Mouse (Mus musculus): ENCODE data around the gene Abcb10. TPM values are rescaled to one million over a fixed set of nuclear protein-coding genes. Genes with fewer than 3 reads are reported as not detected.
"Not testable (repeated sequence)": the region's sequence is repeated elsewhere in the genome, so short reads cannot be mapped to it uniquely, and the experiment has no call there.

The Abcb10 gene
- 18.3 and 19.1 TPM in 2 replicates for polyA plus RNA-seq (2014; fragmentation: Nextera tagmentation; extraction: Ambion mirVana)

GRCm38 (mm10) chr8:123982826-123983400 lies at the start of gene Abcb10:
Gene Abcb10 (minus strand): TSS chr8:123983122.
- WGBS = under 1% methylated on average over 49 of the region's 56 CpGs
- Histone ChIP-seq H3K36me3 (ENCODE audit: control insufficient read depth, insufficient read depth, low read length) (no peaks in the 10 kb centered on the region), H3K4me1 (ENCODE audit: control insufficient read depth, insufficient read depth, low read length) (peaks cover 5% of the 10 kb centered on the region; the same call in 1 of the 2 replicates), H3K9me3 (ENCODE audit: control insufficient read depth, low read length) (no peaks in the 10 kb centered on the region), H3K4me2 (peak within 1 kb of the TSS; percentile 95), H3K4me3 (ENCODE audit: low read depth, low read length) (peak within 1 kb of the TSS; percentile 84), H3K27ac (ENCODE audit: low read depth, low read length) (peak within 1 kb of the TSS; percentile 70), H3K27me3 (ENCODE audit: control insufficient read depth, insufficient read depth, low read length) (no peaks in the 10 kb centered on the region; the same call in 1 of the 2 replicates), H3K9ac (ENCODE audit: low read length) (peak within 1 kb of the TSS; percentile 82)
- peak; percentile 99 for DNase-seq (ENCODE audit: low spot score, missing footprints)
- ATAC-seq (ENCODE audit: low FRiP score) = peak; percentile 92

- Histone ChIP-seq H3K4me2 (no peak overlapping the region), H3K9me3 (ENCODE audit: control insufficient read depth, low read length) (no peaks in the 10 kb centered on the region), H3K36me3 (ENCODE audit: control insufficient read depth, insufficient read depth, low read length) (peaks cover 28% of the 10 kb centered on the region), H3K9ac (ENCODE audit: low read length) (no peak overlapping the region), H3K4me1 (ENCODE audit: control insufficient read depth, insufficient read depth, low read length) (no peaks in the 10 kb centered on the region), H3K4me3 (ENCODE audit: low read depth, low read length) (no peak overlapping the region), H3K27me3 (ENCODE audit: control insufficient read depth, insufficient read depth, low read length) (no peaks in the 10 kb centered on the region), H3K27ac (ENCODE audit: low read depth, low read length) (no peak overlapping the region)
- WGBS = 93% methylated on average over 6 of the region's 6 CpGs
- DNase-seq (ENCODE audit: low spot score, missing footprints) (no peak), ATAC-seq (ENCODE audit: low FRiP score) (no peak)
These were observed 44.9 kb upstream of the Abcb10 start for GRCm38 (mm10) chr8:124027831-124028230.

- H3K27me3 ChIP-seq (ENCODE audit: control insufficient read depth, insufficient read depth, low read length); H3K4me1 ChIP-seq (ENCODE audit: control insufficient read depth, insufficient read depth, low read length); H3K9me3 ChIP-seq (ENCODE audit: control insufficient read depth, low read length); H3K9ac ChIP-seq (ENCODE audit: low read length); H3K4me3 ChIP-seq (ENCODE audit: low read depth, low read length); ATAC-seq (ENCODE audit: low FRiP score); DNase-seq (ENCODE audit: low spot score, missing footprints); H3K4me2 ChIP-seq; H3K27ac ChIP-seq (ENCODE audit: low read depth, low read length): not testable (repeated sequence)
- H3K36me3 ChIP-seq (ENCODE audit: control insufficient read depth, insufficient read depth, low read length) = peaks cover 23% of the 10 kb centered on the region
- WGBS = 81% methylated on average over 2 of the region's 2 CpGs
These were observed 43.3 kb upstream of the Abcb10 start for GRCm38 (mm10) chr8:124026265-124026664.

- peak within 1 kb of the TSS; percentile 81 for H3K27ac ChIP-seq (ENCODE audit: low read depth, low read length)
- WGBS = under 1% methylated on average over 74 of the region's 74 CpGs
- no peaks in the 10 kb centered on the region for H3K9me3 ChIP-seq (ENCODE audit: control insufficient read depth, low read length)
- ATAC-seq (ENCODE audit: low FRiP score) = peak; percentile 93
- no peaks in the 10 kb centered on the region for H3K27me3 ChIP-seq (ENCODE audit: control insufficient read depth, insufficient read depth, low read length)
- H3K4me2 ChIP-seq = peak within 1 kb of the TSS; percentile 73
- no peaks in the 10 kb centered on the region; the same call in 1 of the 2 replicates for H3K36me3 ChIP-seq (ENCODE audit: control insufficient read depth, insufficient read depth, low read length)
- peak within 1 kb of the TSS; percentile 81 for H3K4me3 ChIP-seq (ENCODE audit: low read depth, low read length)
- H3K9ac ChIP-seq (ENCODE audit: low read length) = peak within 1 kb of the TSS; percentile 87
- peaks cover 17% of the 10 kb centered on the region for H3K4me1 ChIP-seq (ENCODE audit: control insufficient read depth, insufficient read depth, low read length)
- peak; percentile 99 for DNase-seq (ENCODE audit: low spot score, missing footprints)
These were observed 38.6 kb upstream of the Abcb10 start, which contains the start of the genes Taf5l and Urb2 for GRCm38 (mm10) chr8:124021237-124022227. Gene Taf5l (minus strand): TSS chr8:124021397. Gene Urb2 (plus strand): TSS chr8:124021508.

GRCm38 (mm10) chr8:124020439-124021236 lies 37.7 kb upstream of the Abcb10 start:
- Histone ChIP-seq H3K27me3 (ENCODE audit: control insufficient read depth, insufficient read depth, low read length) (no peaks in the 10 kb centered on the region), H3K9me3 (ENCODE audit: control insufficient read depth, low read length) (no peaks in the 10 kb centered on the region), H3K4me3 (ENCODE audit: low read depth, low read length) (peak overlapping the region; percentile 81), H3K4me1 (ENCODE audit: control insufficient read depth, insufficient read depth, low read length) (peaks cover 17% of the 10 kb centered on the region), H3K9ac (ENCODE audit: low read length) (peak overlapping the region; percentile 87), H3K36me3 (ENCODE audit: control insufficient read depth, insufficient read depth, low read length) (no peaks in the 10 kb centered on the region; the same call in 1 of the 2 replicates), H3K27ac (ENCODE audit: low read depth, low read length) (peak overlapping the region; percentile 81), H3K4me2 (peak overlapping the region; percentile 73)
- ATAC-seq (ENCODE audit: low FRiP score) = peak; percentile 89
- DNase-seq (ENCODE audit: low spot score, missing footprints) = peak; percentile 97
- 2% methylated on average over 66 of the region's 87 CpGs for WGBS

GRCm38 (mm10) chr8:124019782-124020181 lies 36.9 kb upstream of the Abcb10 start:
- Histone ChIP-seq H3K4me1 (ENCODE audit: control insufficient read depth, insufficient read depth, low read length) (peaks cover 17% of the 10 kb centered on the region), H3K4me2 (peak overlapping the region; percentile 73), H3K27ac (ENCODE audit: low read depth, low read length) (no peak overlapping the region)

GRCm38 (mm10) chr8:124014751-124015150 lies 31.8 kb upstream of the Abcb10 start:
- DNase-seq (ENCODE audit: low spot score, missing footprints) (no peak), ATAC-seq (ENCODE audit: low FRiP score) (no peak)
- peaks cover 4% of the 10 kb centered on the region for H3K4me1 ChIP-seq (ENCODE audit: control insufficient read depth, insufficient read depth, low read length)
- no peaks in the 10 kb centered on the region for H3K9me3 ChIP-seq (ENCODE audit: control insufficient read depth, low read length)
- no peaks in the 10 kb centered on the region for H3K36me3 ChIP-seq (ENCODE audit: control insufficient read depth, insufficient read depth, low read length)
- H3K9ac ChIP-seq (ENCODE audit: low read length) = no peak overlapping the region
- no peak overlapping the region for H3K27ac ChIP-seq (ENCODE audit: low read depth, low read length)
- WGBS = 83% methylated on average over 3 of the region's 3 CpGs
- no peaks in the 10 kb centered on the region for H3K27me3 ChIP-seq (ENCODE audit: control insufficient read depth, insufficient read depth, low read length)
- H3K4me2 ChIP-seq = no peak overlapping the region
- H3K4me3 ChIP-seq (ENCODE audit: low read depth, low read length) = no peak overlapping the region

More at GRCm38 (mm10) chr8:124019782-124020181, 36.9 kb upstream of the Abcb10 start:
- no peaks in the 10 kb centered on the region; the same call in 1 of the 2 replicates for H3K36me3 ChIP-seq (ENCODE audit: control insufficient read depth, insufficient read depth, low read length)
- no peaks in the 10 kb centered on the region for H3K9me3 ChIP-seq (ENCODE audit: control insufficient read depth, low read length)
- ATAC-seq (ENCODE audit: low FRiP score) = no peak
- no peaks in the 10 kb centered on the region for H3K27me3 ChIP-seq (ENCODE audit: control insufficient read depth, insufficient read depth, low read length)
- no peak for DNase-seq (ENCODE audit: low spot score, missing footprints)
- WGBS = 38% methylated on average over 13 of the region's 13 CpGs
- peak overlapping the region; percentile 87; the same call in 1 of the 2 replicates for H3K9ac ChIP-seq (ENCODE audit: low read length)
- H3K4me3 ChIP-seq (ENCODE audit: low read depth, low read length) = peak overlapping the region; percentile 81

- H3K9me3 ChIP-seq (ENCODE audit: control insufficient read depth, low read length); H3K4me3 ChIP-seq (ENCODE audit: low read depth, low read length); H3K27me3 ChIP-seq (ENCODE audit: control insufficient read depth, insufficient read depth, low read length); ATAC-seq (ENCODE audit: low FRiP score); H3K27ac ChIP-seq (ENCODE audit: low read depth, low read length); H3K9ac ChIP-seq (ENCODE audit: low read length); H3K4me2 ChIP-seq; H3K4me1 ChIP-seq (ENCODE audit: control insufficient read depth, insufficient read depth, low read length); DNase-seq (ENCODE audit: low spot score, missing footprints); H3K36me3 ChIP-seq (ENCODE audit: control insufficient read depth, insufficient read depth, low read length): not testable (repeated sequence)
- WGBS = 92% methylated on average over 7 of the region's 7 CpGs
These were observed 31.4 kb upstream of the Abcb10 start for GRCm38 (mm10) chr8:124014299-124014698.
